Mouse (Mus musculus) C2C12 (cell line): ENCODE data around the gene Mrps7. TPM values are rescaled to one million over a fixed set of nuclear protein-coding genes. Genes with fewer than 3 reads are reported as not detected.

Source experiments
- H3K27me3 ChIP-seq: one replicate; pipeline ENCODE4 v1.6.1; 2011; ENCODE audit not compliant: control insufficient read depth, insufficient read depth, insufficient read length
- H3K36me3 ChIP-seq: one replicate; pipeline ENCODE4 v1.6.1; 2011; ENCODE audit not compliant: control insufficient read depth, insufficient read depth
- H3K4me3 ChIP-seq: one replicate; pipeline ENCODE4 v1.5.1; 2011; ENCODE audit warnings: mild to moderate bottlenecking, control low read depth; ENCODE audit not compliant: poor library complexity, insufficient read depth, severe bottlenecking
- H3K79me2 ChIP-seq: one replicate; pipeline ENCODE4 v1.6.1; 2011; ENCODE audit not compliant: control insufficient read depth, insufficient read depth
- H3K79me3 ChIP-seq: one replicate; pipeline ENCODE4 v1.6.1; 2011; ENCODE audit warnings: low read depth, control low read depth
- H3ac ChIP-seq: one replicate; pipeline ENCODE3; 2011; ENCODE audit warnings: low read depth; ENCODE audit not compliant: control insufficient read depth, insufficient read length
- CEBPB ChIP-seq: IDR thresholded peaks from one replicate; pipeline ENCODE4 v1.6.1; 2011; ENCODE audit warnings: low read depth, mild to moderate bottlenecking, control low read depth, moderate library complexity
- CTCF ChIP-seq: IDR thresholded peaks from one replicate; pipeline ENCODE4 v1.5.1; 2011; ENCODE audit not compliant: control insufficient read depth, insufficient read depth, insufficient read length
- FOSL1 ChIP-seq: IDR thresholded peaks from one replicate; pipeline ENCODE4 v1.8.0; 2011; ENCODE audit warnings: mild to moderate bottlenecking, low read length; ENCODE audit not compliant: poor library complexity, insufficient read depth, severe bottlenecking
- MAX ChIP-seq: IDR thresholded peaks from one replicate; pipeline ENCODE4 v1.6.1; 2011; ENCODE audit warnings: mild to moderate bottlenecking, control low read depth
- MYOD1 ChIP-seq: IDR thresholded peaks from one replicate; pipeline ENCODE4 v1.6.1; 2011; ENCODE audit warnings: low read depth; ENCODE audit not compliant: control insufficient read depth, insufficient read length
- MYOG ChIP-seq: IDR thresholded peaks from one replicate; pipeline ENCODE4 v1.6.1; 2011; ENCODE audit not compliant: control insufficient read depth, insufficient read length; ENCODE audit errors: extremely low read depth
- USF1 ChIP-seq: IDR thresholded peaks from one replicate; pipeline ENCODE4 v1.6.1; 2011; ENCODE audit warnings: low read depth, mild to moderate bottlenecking, control low read depth, moderate library complexity
- polyA plus RNA-seq: library from polyadenylated mRNA; unstranded; fragments of >200 nt; fragmentation: generic; extraction: Trizol; gene quantifications from one replicate; pipeline ENCODE4 v1.2.1, GENCODE M21; 2012; ENCODE audit warnings: missing spikeins

The Mrps7 gene
- polyA plus RNA-seq, 1 experiment, result 79.7 TPM

DNA sequence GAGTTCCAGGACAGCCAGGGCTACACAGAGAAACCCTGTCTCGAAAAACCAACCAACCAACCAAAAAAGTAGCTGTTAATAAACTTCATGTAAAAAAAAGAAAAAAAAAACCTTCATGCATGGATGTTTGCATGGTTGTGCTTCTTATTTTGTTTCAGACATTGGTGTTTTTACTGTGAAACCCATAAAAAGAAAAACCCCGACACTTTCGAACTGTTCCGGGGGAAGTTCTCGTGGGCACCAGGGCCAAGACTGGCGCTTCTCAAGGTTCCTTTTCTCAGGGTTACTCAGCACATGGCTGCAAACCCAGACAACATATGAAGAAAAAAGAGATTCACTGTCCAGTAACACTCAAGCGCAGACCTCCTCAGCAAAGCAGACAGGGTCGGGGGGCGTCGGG is 29.1 kb downstream of the Mrps7 start:
- Histone ChIP-seq H3K79me3 (no peaks in the 10 kb centered on the region), H3K27me3 (no peaks in the 10 kb centered on the region)
- no peak for TF ChIP-seq MYOD1
- no peak for TF ChIP-seq CEBPB
- TF ChIP-seq FOSL1, result no peak
- TF ChIP-seq MYOG, result no peak
- no peak for TF ChIP-seq USF1
- TF ChIP-seq CTCF, result no peak
- TF ChIP-seq MAX, result no peak

GRCm38 (mm10) chr11:115634109-115634508 is 30.4 kb downstream of the Mrps7 start:
- H3K79me3 ChIP-seq, result no peaks in the 10 kb centered on the region
- H3K27me3 ChIP-seq, result no peaks in the 10 kb centered on the region
- TF ChIP-seq CEBPB (no peak), MYOD1 (no peak), USF1 (no peak), CTCF (no peak), FOSL1 (no peak), MAX (no peak), MYOG (no peak)
- H3K79me2 ChIP-seq, result no peaks in the 10 kb centered on the region
- H3K36me3 ChIP-seq, result no peaks in the 10 kb centered on the region
- no peak overlapping the region for H3K4me3 ChIP-seq
- H3ac ChIP-seq, result no peak overlapping the region

More for the DNA sequence above, 29.1 kb downstream of the Mrps7 start:
- no peaks in the 10 kb centered on the region for H3K79me2 ChIP-seq
- no peaks in the 10 kb centered on the region for H3K36me3 ChIP-seq
- no peak overlapping the region for H3ac ChIP-seq
- H3K4me3 ChIP-seq, result no peak overlapping the region

GRCm38 (mm10) chr11:115635041-115635440 is 31.3 kb downstream of the Mrps7 start:
- no peaks in the 10 kb centered on the region for H3K79me2 ChIP-seq
- TF ChIP-seq CTCF (no peak), MAX (no peak), USF1 (no peak), CEBPB (no peak), MYOG (no peak), FOSL1 (no peak), MYOD1 (no peak)
- no peak overlapping the region for H3ac ChIP-seq
- no peak overlapping the region for H3K4me3 ChIP-seq
- no peaks in the 10 kb centered on the region for H3K36me3 ChIP-seq
- no peaks in the 10 kb centered on the region for H3K27me3 ChIP-seq
- H3K79me3 ChIP-seq, result no peaks in the 10 kb centered on the region

- no peak overlapping the region for H3ac ChIP-seq
- no peaks in the 10 kb centered on the region for H3K36me3 ChIP-seq
- no peaks in the 10 kb centered on the region for H3K27me3 ChIP-seq
- no peak overlapping the region for H3K4me3 ChIP-seq
- no peaks in the 10 kb centered on the region for H3K79me3 ChIP-seq
- no peaks in the 10 kb centered on the region for H3K79me2 ChIP-seq
- TF ChIP-seq CEBPB, result no peak
- no peak for TF ChIP-seq USF1
- no peak for TF ChIP-seq FOSL1
- no peak for TF ChIP-seq MYOD1
- TF ChIP-seq MAX, result no peak
- TF ChIP-seq CTCF, result no peak
- TF ChIP-seq MYOG, result no peak
Measured at GRCm38 (mm10) chr11:115635484-115635883, 31.8 kb downstream of the Mrps7 start.

- H3K36me3 ChIP-seq, result no peaks in the 10 kb centered on the region
- no peak for TF ChIP-seq FOSL1
- H3K27me3 ChIP-seq, result no peaks in the 10 kb centered on the region
- H3ac ChIP-seq, result no peak overlapping the region
- no peaks in the 10 kb centered on the region for H3K79me3 ChIP-seq
- H3K79me2 ChIP-seq, result no peaks in the 10 kb centered on the region
- H3K4me3 ChIP-seq, result no peak overlapping the region
Measured at GRCm38 (mm10) chr11:115636960-115637359, 33.2 kb downstream of the Mrps7 start.

DNA sequence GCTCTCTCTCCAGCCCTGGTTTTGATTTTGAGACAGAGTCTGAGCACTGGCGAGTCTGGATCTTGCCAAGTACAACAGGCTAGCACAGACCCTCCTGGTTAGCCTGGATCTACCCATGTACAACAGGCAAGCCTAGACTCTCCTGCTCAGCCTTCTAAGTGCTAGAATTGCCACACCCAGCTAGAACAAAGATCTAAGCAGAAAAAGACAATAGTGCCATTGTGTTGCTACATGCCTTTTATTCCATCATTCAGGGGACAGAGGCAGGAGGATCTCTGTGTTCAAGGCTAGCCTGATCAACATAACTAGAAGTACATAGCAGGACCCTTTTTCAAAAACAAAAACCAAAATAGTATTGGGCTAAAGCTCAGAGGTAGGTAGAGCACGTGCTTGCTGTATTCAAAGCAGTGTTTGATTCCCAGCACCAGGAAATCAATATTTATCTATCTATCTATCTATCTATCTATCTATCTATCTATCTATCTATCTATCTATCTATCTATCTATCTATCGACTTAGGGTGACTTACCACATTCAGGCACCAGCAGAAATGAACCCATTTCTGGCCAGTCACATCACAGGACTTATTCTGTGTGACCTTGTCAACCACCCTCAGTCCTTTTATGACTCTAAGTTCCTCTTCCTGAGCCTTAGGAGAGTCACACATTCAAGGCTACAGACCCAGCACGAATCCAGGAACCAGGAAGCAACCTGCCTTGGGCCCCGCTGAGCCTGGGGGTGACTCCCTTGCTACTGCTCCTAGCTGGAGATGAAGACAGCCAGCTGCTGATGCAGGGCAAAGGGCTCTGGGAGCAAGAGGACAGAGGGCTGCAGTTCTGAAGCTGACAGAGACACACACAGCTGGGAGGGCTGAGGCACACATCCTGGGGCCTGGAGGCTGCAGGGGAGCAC is 35.0 kb downstream of the Mrps7 start:
- no peaks in the 10 kb centered on the region for H3K27me3 ChIP-seq
- no peak overlapping the region for H3ac ChIP-seq
- no peak for TF ChIP-seq MAX
- no peak for TF ChIP-seq USF1
- no peak for TF ChIP-seq FOSL1
- H3K79me2 ChIP-seq, result no peaks in the 10 kb centered on the region
- no peaks in the 10 kb centered on the region for H3K36me3 ChIP-seq
- H3K79me3 ChIP-seq, result no peaks in the 10 kb centered on the region
- no peak overlapping the region for H3K4me3 ChIP-seq
